11 mouse cellular contexts compared by ENCODE assay signal in genomic region chr15:80203406-80203805, GRCm38 (mm10). TPM values are rescaled to one million over a fixed set of nuclear protein-coding genes. Genes with fewer than 3 reads are reported as not detected.
A peak's percentile ranks its signal among the peaks of the same experiment; 100 is the strongest.
DNase-seq lines count a peak whose midpoint lies in the region.
"Had no signal": no experiment of that assay in that cellular context is flagged by ENCODE, and none has a peak within 500 bp of the region (broad histone marks: within the 10 kb centered on the region; RNA-seq: fewer than 3 reads in every experiment).

No protein-coding gene starts in this region.

- H3K27me3 ChIP-seq in midbrain, embryonic 10.5 days (ENCODE audit: low read depth, poor library complexity, severe bottlenecking) = no peaks in the 10 kb centered on the region
- H3K27me3 ChIP-seq: hindbrain, embryonic 15.5 days; midbrain, embryonic 15.5 days had no signal

- intact Hi-C loops in heart, postnatal 25 days (cut with DNase I) = no loop called here

- peak; percentile 20 to 42 for DNase-seq in adrenal gland, postnatal 36 days
- DNase-seq in adrenal gland, adult 2 months = no peak
- peak; percentile 44 for DNase-seq in 3T3-L1 (ENCODE audit: low read depth, low spot score)
- peak; percentile 51 for DNase-seq in c-Kit-positive CD71-negative TER-119-negative erythroid progenitor cells, embryonic 14.5 days (ENCODE audit: low read depth)
- peak; percentile 49 for DNase-seq in lung, postnatal 14 days
- DNase-seq in right cerebral cortex, adult 2 months (ENCODE audit: low spot score in 2 of 2) = no peak
- DNase-seq in heart, postnatal 25 days (ENCODE audit: low spot score) = no peak
- DNase-seq in midbrain, embryonic 10.5 days (ENCODE audit: low spot score) = no peak
- DNase-seq: cerebellum, adult 11-12 months had no signal

- no peak overlapping the region for H3K27ac ChIP-seq in midbrain, embryonic 10.5 days (replicated peaks)
- H3K27ac ChIP-seq: hindbrain, embryonic 15.5 days; midbrain, embryonic 15.5 days had no signal

- 39% methylated on average over 4 of the region's 4 CpGs for WGBS in midbrain, embryonic 10.5 days

- no peaks in the 10 kb centered on the region for H3K9me3 ChIP-seq in midbrain, embryonic 10.5 days (replicated peaks)
- H3K9me3 ChIP-seq: hindbrain, embryonic 15.5 days; midbrain, embryonic 15.5 days had no signal

- peaks cover 1% of the 10 kb centered on the region; the same call in 1 of the 2 replicates for H3K36me3 ChIP-seq in midbrain, embryonic 10.5 days
- H3K36me3 ChIP-seq: midbrain, embryonic 15.5 days had no signal

- no peak overlapping the region for H3K4me3 ChIP-seq in midbrain, embryonic 10.5 days
- H3K4me3 ChIP-seq: hindbrain, embryonic 15.5 days; midbrain, embryonic 15.5 days had no signal

- H3K4me1 ChIP-seq in midbrain, embryonic 10.5 days = peaks cover 5% of the 10 kb centered on the region
- H3K4me1 ChIP-seq: hindbrain, embryonic 15.5 days; midbrain, embryonic 15.5 days had no signal

RNA-seq across cellular contexts. Expression of gene Mgat3, which starts 29.9 kb away (rescaled TPM):
- 10 to 100 TPM in 1 of 2 experiments, 1 to 10 TPM in 1; 7.0 to 10.3 TPM for total RNA-seq in adrenal gland, postnatal 36 days (2021)
- 10 to 100 TPM in 1 of 2 experiments, 1 to 10 TPM in 1; 7.6 to 12.4 TPM for total RNA-seq in adrenal gland, adult 2 months (2021)
- 8.1 and 8.2 TPM in 2 replicates for polyA plus RNA-seq in adrenal gland, adult 2 months (2012; rRNA removed)
- total RNA-seq in heart, postnatal 25 days (2021) = 1 to 10 TPM; 1.5 to 1.6 TPM
- 5.9 and 7.8 TPM in 2 replicates for polyA plus RNA-seq in midbrain, embryonic 10.5 days (2016; fragmentation: Nextera tagmentation; extraction: Ambion mirVana)

RNA-seq across cellular contexts. Expression of gene Mief1, which starts 30.4 kb away (rescaled TPM):
- total RNA-seq in adrenal gland, postnatal 36 days (2021) = 10 to 100 TPM; 44.7 to 49.2 TPM
- total RNA-seq in adrenal gland, adult 2 months (2021) = 10 to 100 TPM; 38.7 to 47.7 TPM
- 17.1 and 17.8 TPM in 2 replicates for polyA plus RNA-seq in adrenal gland, adult 2 months (2012; rRNA removed)
- total RNA-seq in heart, postnatal 25 days (2021) = 10 to 100 TPM; 29.2 to 32.3 TPM
- polyA plus RNA-seq in midbrain, embryonic 10.5 days (2016; fragmentation: Nextera tagmentation; extraction: Ambion mirVana) = 39.7 and 45.1 TPM in 2 replicates

RNA-seq across cellular contexts. Expression of gene AC140267.1, which starts 32.2 kb away (rescaled TPM):
- 10 to 100 TPM; 13.7 to 16.1 TPM for total RNA-seq in adrenal gland, postnatal 36 days (2021)
- total RNA-seq in adrenal gland, adult 2 months (2021) = 10 to 100 TPM in 1 of 2 experiments, 1 to 10 TPM in 1; 6.8 to 20.2 TPM
- polyA plus RNA-seq in adrenal gland, adult 2 months (2012; rRNA removed) = not detected in 2 replicates
- 10 to 100 TPM; 16.1 to 21.0 TPM for total RNA-seq in heart, postnatal 25 days (2021)
- polyA plus RNA-seq in midbrain, embryonic 10.5 days (2016; fragmentation: Nextera tagmentation; extraction: Ambion mirVana) = 5.0 and 6.8 TPM in 2 replicates
- polyA plus RNA-seq: hindbrain, embryonic 15.5 days had no signal

RNA-seq across cellular contexts. Expression of gene Atf4, which starts 51.6 kb away (rescaled TPM):
- 100 to 1,000 TPM; 263 to 281 TPM for total RNA-seq in adrenal gland, postnatal 36 days (2021)
- total RNA-seq in adrenal gland, adult 2 months (2021) = 100 to 1,000 TPM; 144 to 366 TPM
- 159 and 166 TPM in 2 replicates for polyA plus RNA-seq in adrenal gland, adult 2 months (2012; rRNA removed)
- total RNA-seq in heart, postnatal 25 days (2021) = 10 to 100 TPM; 58.3 to 81.7 TPM
- 114 and 118 TPM in 2 replicates for polyA plus RNA-seq in midbrain, embryonic 10.5 days (2016; fragmentation: Nextera tagmentation; extraction: Ambion mirVana)

Comparison
In these comparisons a context has a peak if more than half of its experiments do, and no peak if none do; other contexts are left out.
1. DNase-seq: peak in adrenal gland, postnatal 36 days (2 of 2), 3T3-L1 (single experiment), c-Kit-positive CD71-negative TER-119-negative erythroid progenitor cells, embryonic 14.5 days (single experiment) and lung, postnatal 14 days (single experiment); none in adrenal gland, adult 2 months (single experiment), right cerebral cortex, adult 2 months (0 of 2), heart, postnatal 25 days (single experiment) and midbrain, embryonic 10.5 days (single experiment).